Comparison of ENCODE assay signal across 7 mouse cellular contexts in genomic region chr4:133584059-133584951, GRCm38 (mm10). TPM values are rescaled to one million over a fixed set of nuclear protein-coding genes. Genes with fewer than 3 reads are reported as not detected.
A peak's percentile ranks its signal among the peaks of the same experiment; 100 is the strongest.
DNase-seq lines count a peak whose midpoint lies in the region; ATAC-seq lines count a peak whose summit lies in the region.

TSS of gene Gpn2 (plus strand) at chr4:133584362.

- H3K27ac ChIP-seq in embryonic facial prominence, embryonic 10.5 days (replicated peaks) = peak within 1 kb of the TSS; percentile 85
- no peak within 1 kb of the TSS; the same call in 1 of the 2 replicates for H3K27ac ChIP-seq in midbrain, embryonic 11.5 days (ENCODE audit: low read depth, low read length)

- H3K27me3 ChIP-seq in embryonic facial prominence, embryonic 10.5 days (replicated peaks; ENCODE audit: low read depth, poor library complexity, severe bottlenecking) = no peaks in the 10 kb centered on the region
- H3K27me3 ChIP-seq in midbrain, embryonic 11.5 days (ENCODE audit: control insufficient read depth, insufficient read depth, low read length) = no peaks in the 10 kb centered on the region

- peaks cover 18% of the 10 kb centered on the region for H3K4me1 ChIP-seq in embryonic facial prominence, embryonic 10.5 days
- H3K4me1 ChIP-seq in midbrain, embryonic 11.5 days (ENCODE audit: control insufficient read depth, insufficient read depth, low read length) = peaks cover 12% of the 10 kb centered on the region

- 3% methylated on average over 65 of the region's 65 CpGs for WGBS in embryonic facial prominence, embryonic 10.5 days
- 1% methylated on average over 65 of the region's 65 CpGs for WGBS in midbrain, embryonic 11.5 days

- peak; percentile 80 for ATAC-seq in granulocyte monocyte progenitor cell, adult 5-6 weeks (replicated peaks; ENCODE audit: poor library complexity, severe bottlenecking)
- ATAC-seq in midbrain, embryonic 11.5 days (ENCODE audit: low FRiP score) = peak; percentile 85

- H3K36me3 ChIP-seq in embryonic facial prominence, embryonic 10.5 days (replicated peaks) = peaks cover 74% of the 10 kb centered on the region
- peaks cover 11% of the 10 kb centered on the region for H3K36me3 ChIP-seq in midbrain, embryonic 11.5 days (ENCODE audit: control insufficient read depth, insufficient read depth, low read length)

- intact Hi-C loops in left cerebral cortex, postnatal 4 days (cut with DNase I) = no loop called here

- no peaks in the 10 kb centered on the region for H3K9me3 ChIP-seq in embryonic facial prominence, embryonic 10.5 days
- no peaks in the 10 kb centered on the region for H3K9me3 ChIP-seq in midbrain, embryonic 11.5 days (ENCODE audit: control insufficient read depth, low read length)

- peak within 1 kb of the TSS; percentile 100 for H3K4me2 ChIP-seq in midbrain, embryonic 11.5 days

- H3K9ac ChIP-seq in midbrain, embryonic 11.5 days (ENCODE audit: low read length) = peak within 1 kb of the TSS; percentile 92

- H3K4me3 ChIP-seq in embryonic facial prominence, embryonic 10.5 days = peak within 1 kb of the TSS; percentile 97
- H3K4me3 ChIP-seq in midbrain, embryonic 11.5 days (ENCODE audit: low read depth, low read length) = peak within 1 kb of the TSS; percentile 93

- DNase-seq in adrenal gland, postnatal 14 days = peak; percentile 92
- DNase-seq in embryonic facial prominence, embryonic 10.5 days (ENCODE audit: low spot score) = peak; percentile 85
- DNase-seq in kidney, adult 11 months = peak; percentile 78
- peak; percentile 74 for DNase-seq in left cerebral cortex, postnatal 4 days
- DNase-seq in midbrain, embryonic 11.5 days (ENCODE audit: low spot score, missing footprints) = peak; percentile 93
- peak; percentile 68 for DNase-seq in skeletal muscle tissue, adult 2 months (ENCODE audit: low read depth, low spot score)

RNA-seq across cellular contexts. Expression of gene Gpn2, which starts in this region (rescaled TPM):
- 12.7 and 15.8 TPM in 2 replicates for total RNA-seq in adrenal gland, postnatal 14 days (2021)
- polyA plus RNA-seq in embryonic facial prominence, embryonic 10.5 days (2016; fragmentation: Nextera tagmentation; extraction: Ambion mirVana) = 29.4 and 30.9 TPM in 2 replicates
- 11.5 and 16.2 TPM in 2 replicates for total RNA-seq in granulocyte monocyte progenitor cell, adult 5-6 weeks (2014; fragmentation: Nextera tagmentation)
- total RNA-seq in granulocyte monocyte progenitor cell, adult 5-6 weeks (2017) = 21.3 and 27.2 TPM in 2 replicates
- 10 to 100 TPM; 11.2 to 14.6 TPM for total RNA-seq in left cerebral cortex, postnatal 4 days (2021)
- 24.2 and 28.6 TPM in 2 replicates for polyA plus RNA-seq in midbrain, embryonic 11.5 days (2014; fragmentation: Nextera tagmentation; extraction: Ambion mirVana)
